Mouse (Mus musculus) myocyte (in vitro differentiated cells): ENCODE data around the gene Gm20503. TPM values are rescaled to one million over a fixed set of nuclear protein-coding genes. Genes with fewer than 3 reads are reported as not detected.

ENCODE experiments used
- H3K27me3 ChIP-seq: one replicate; pipeline ENCODE4 v1.6.1; 2011; ENCODE audit not compliant: control insufficient read depth, insufficient read depth, insufficient read length
- H3K36me3 ChIP-seq: one replicate; pipeline ENCODE4 v1.6.1; 2011; ENCODE audit not compliant: control insufficient read depth, insufficient read depth
- H3K4me2 ChIP-seq: one replicate; pipeline ENCODE4 v1.6.1; 2011; ENCODE audit warnings: low read depth, control low read depth
- H3K4me3 ChIP-seq: one replicate; pipeline ENCODE4 v1.5.1; 2011; ENCODE audit warnings: mild to moderate bottlenecking, control low read depth, moderate library complexity
- H3K79me2 ChIP-seq: one replicate; pipeline ENCODE4 v1.6.1; 2011; ENCODE audit not compliant: control insufficient read depth, insufficient read depth
- H3ac ChIP-seq: one replicate; pipeline ENCODE4 v1.6.1; 2011; ENCODE audit not compliant: control insufficient read depth, insufficient read length
- CEBPB ChIP-seq: IDR thresholded peaks from 2 replicates; pipeline ENCODE4 v1.6.1; 2011; ENCODE audit warnings: mild to moderate bottlenecking, moderate library complexity; ENCODE audit not compliant: poor library complexity, insufficient read depth, severe bottlenecking
- E2F4 ChIP-seq: IDR thresholded peaks from one replicate; pipeline ENCODE4 v1.6.1; 2011; ENCODE audit warnings: mild to moderate bottlenecking, control low read depth, moderate library complexity; ENCODE audit not compliant: insufficient read depth
- MAX ChIP-seq: IDR thresholded peaks from one replicate; pipeline ENCODE4 v1.6.1; 2011; ENCODE audit warnings: low read depth, mild to moderate bottlenecking, control low read depth
- MYOD1 ChIP-seq, 3 experiments: IDR thresholded peaks; one replicate each; pipeline ENCODE4 v1.6.1; 2011; ENCODE audit warnings: control low read depth in 2 of 3, low read depth in 2 of 3, mild to moderate bottlenecking in 2 of 3, moderate library complexity in 1 of 3; ENCODE audit not compliant: insufficient read length in 2 of 3, control insufficient read depth in 1 of 3
- MYOG ChIP-seq, 3 experiments: IDR thresholded peaks; one replicate each; pipeline ENCODE4 v1.6.1; 2011; ENCODE audit warnings: control low read depth in 2 of 3, low read depth in 2 of 3, mild to moderate bottlenecking in 2 of 3; ENCODE audit not compliant: insufficient read length in 2 of 3, control insufficient read depth in 1 of 3, insufficient read depth in 1 of 3
- POLR2A ChIP-seq: IDR thresholded peaks from one replicate; pipeline ENCODE4 v1.6.1; 2011; ENCODE audit warnings: low read depth, mild to moderate bottlenecking, control low read depth, moderate library complexity; ENCODE audit not compliant: insufficient read length
- POLR2AphosphoS2 ChIP-seq: IDR thresholded peaks from one replicate; pipeline ENCODE4 v1.6.1; 2011; ENCODE audit warnings: low read depth, control low read depth; ENCODE audit not compliant: insufficient read length
- REST ChIP-seq: IDR thresholded peaks from one replicate; pipeline ENCODE4 v1.6.1; 2011; ENCODE audit warnings: mild to moderate bottlenecking, control low read depth, moderate library complexity; ENCODE audit not compliant: insufficient read depth, insufficient read length
- SRF ChIP-seq: IDR thresholded peaks from one replicate; pipeline ENCODE4 v1.6.1; 2011; ENCODE audit warnings: low read depth; ENCODE audit not compliant: control insufficient read depth, insufficient read length
- TCF12 ChIP-seq: IDR thresholded peaks from one replicate; pipeline ENCODE4 v1.6.1; 2011; ENCODE audit warnings: mild to moderate bottlenecking, control low read depth; ENCODE audit not compliant: poor library complexity, insufficient read depth, severe bottlenecking
- TCF3 ChIP-seq: IDR thresholded peaks from one replicate; pipeline ENCODE4 v1.6.1; 2011; ENCODE audit warnings: low read depth, control low read depth; ENCODE audit not compliant: insufficient read length
- USF1 ChIP-seq: IDR thresholded peaks from one replicate; pipeline ENCODE4 v1.6.1; 2011; ENCODE audit warnings: low read depth, mild to moderate bottlenecking, control low read depth, moderate library complexity
- polyA plus RNA-seq: library from polyadenylated mRNA; unstranded; fragments of >200 nt; fragmentation: generic; extraction: Trizol; gene quantifications from one replicate; pipeline ENCODE4 v1.2.1, GENCODE M21; 2012; ENCODE audit warnings: missing spikeins

Gm20503 gene
- polyA plus RNA-seq, 1 experiment = 0.73 TPM

- peaks cover 75% of the 10 kb centered on the region for H3K79me2 ChIP-seq
- peak overlapping the region; percentile 72 for H3K4me2 ChIP-seq
- no peaks in the 10 kb centered on the region for H3K27me3 ChIP-seq
- no peaks in the 10 kb centered on the region for H3K36me3 ChIP-seq
- no peak overlapping the region for H3ac ChIP-seq
- no peak overlapping the region for H3K4me3 ChIP-seq
- TF ChIP-seq REST (no peak), POLR2AphosphoS2 (no peak), USF1 (no peak), MYOD1 (IDR thresholded peaks at IDR 0.05; ENCODE audit: control insufficient read depth in 1 of 3, insufficient read length in 2 of 3, low read depth in 2 of 3) (no peak), CEBPB (no peak), POLR2A (no peak), TCF12 (no peak), MYOG (IDR thresholded peaks at IDR 0.05; ENCODE audit: control insufficient read depth in 1 of 3, insufficient read depth in 1 of 3, insufficient read length in 2 of 3, low read depth in 2 of 3) (no peak), MAX (no peak)
These were observed 3.2 kb downstream of the Gm20503 start for GRCm38 (mm10) chr4:59006211-59006610.

DNA sequence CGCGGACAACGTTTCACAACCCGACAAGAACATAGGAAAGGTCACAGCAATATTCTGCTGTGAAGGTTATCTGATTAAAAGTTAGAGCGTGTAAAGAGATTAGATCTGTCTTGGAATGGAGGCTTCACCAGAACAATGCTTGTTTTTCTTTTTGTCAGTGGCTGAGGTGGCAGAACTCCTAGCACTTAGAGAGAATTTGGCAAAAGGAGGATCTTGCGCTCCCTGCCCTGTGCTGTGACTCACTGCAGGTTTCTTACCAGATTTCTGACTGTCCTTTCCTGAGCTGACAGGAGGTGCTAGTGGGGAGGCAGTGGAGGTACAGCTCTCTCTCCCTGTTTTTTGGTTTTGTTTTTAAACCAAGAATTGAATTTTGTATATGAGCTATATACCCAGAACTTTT lies 4.0 kb downstream of the Gm20503 start:
- no peak for TF ChIP-seq SRF
- H3K27me3 ChIP-seq = no peaks in the 10 kb centered on the region
- H3K36me3 ChIP-seq = no peaks in the 10 kb centered on the region
- no peak overlapping the region for H3ac ChIP-seq
- no peak overlapping the region for H3K4me3 ChIP-seq
- H3K4me2 ChIP-seq = peak overlapping the region; percentile 72
- H3K79me2 ChIP-seq = peaks cover 83% of the 10 kb centered on the region

GRCm38 (mm10) chr4:59007974-59008373 lies 5.0 kb downstream of the Gm20503 start:
- Histone ChIP-seq H3K79me2 (peaks cover 92% of the 10 kb centered on the region), H3K36me3 (no peaks in the 10 kb centered on the region), H3K27me3 (no peaks in the 10 kb centered on the region), H3ac (no peak overlapping the region), H3K4me2 (no peak overlapping the region), H3K4me3 (no peak overlapping the region)
- no peak for TF ChIP-seq CEBPB

- H3K4me2 ChIP-seq = no peak overlapping the region
- H3ac ChIP-seq = no peak overlapping the region
- TF ChIP-seq REST (no peak), TCF12 (no peak), MYOD1 (IDR thresholded peaks at IDR 0.05; ENCODE audit: control insufficient read depth in 1 of 3, insufficient read length in 2 of 3, low read depth in 2 of 3) (no peak), MAX (no peak)
- H3K79me2 ChIP-seq = peaks cover 88% of the 10 kb centered on the region
- H3K4me3 ChIP-seq = no peak overlapping the region
- H3K36me3 ChIP-seq = peaks cover 3% of the 10 kb centered on the region
- no peaks in the 10 kb centered on the region for H3K27me3 ChIP-seq
These were observed 6.2 kb downstream of the Gm20503 start for GRCm38 (mm10) chr4:59009186-59009585.

- Histone ChIP-seq H3K4me2 (no peak overlapping the region), H3K36me3 (peaks cover 3% of the 10 kb centered on the region), H3K27me3 (no peaks in the 10 kb centered on the region), H3ac (no peak overlapping the region), H3K79me2 (peaks cover 84% of the 10 kb centered on the region), H3K4me3 (no peak overlapping the region)
- TF ChIP-seq USF1 = no peak
- TF ChIP-seq POLR2A = no peak
- TF ChIP-seq REST = no peak
- TF ChIP-seq SRF = no peak
- TF ChIP-seq MYOD1 (IDR thresholded peaks at IDR 0.05; ENCODE audit: control insufficient read depth in 1 of 3, insufficient read length in 2 of 3, low read depth in 2 of 3) = no peak
- no peak for TF ChIP-seq TCF3
- no peak for TF ChIP-seq E2F4
- TF ChIP-seq POLR2AphosphoS2 = no peak
- no peak for TF ChIP-seq MAX
- no peak for TF ChIP-seq MYOG (IDR thresholded peaks at IDR 0.05; ENCODE audit: control insufficient read depth in 1 of 3, insufficient read depth in 1 of 3, insufficient read length in 2 of 3, low read depth in 2 of 3)
- no peak for TF ChIP-seq TCF12
- TF ChIP-seq CEBPB = no peak
These were observed 6.7 kb downstream of the Gm20503 start for GRCm38 (mm10) chr4:59009696-59010095.

DNA sequence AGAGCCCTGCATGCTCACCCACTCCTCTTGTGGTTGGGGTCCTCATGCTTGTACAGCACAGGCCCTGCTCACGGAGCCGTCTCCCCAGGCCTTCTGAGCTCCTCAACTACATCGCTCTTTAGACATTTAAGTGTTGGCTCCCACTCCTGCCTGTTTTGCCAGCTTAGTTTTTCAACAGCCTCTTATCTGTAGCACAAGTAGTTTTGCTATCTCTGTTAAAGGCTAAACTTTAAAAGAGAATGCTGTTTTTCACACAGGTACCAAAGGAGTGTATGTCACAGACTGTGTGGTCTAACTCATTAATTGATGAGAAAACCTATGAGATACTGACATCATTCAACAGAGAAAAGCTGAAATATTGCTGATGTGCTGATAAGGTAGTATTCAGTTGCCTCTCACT lies 8.4 kb downstream of the Gm20503 start:
- TF ChIP-seq POLR2AphosphoS2 (no peak), POLR2A (no peak), CEBPB (no peak), MYOD1 (IDR thresholded peaks at IDR 0.05; ENCODE audit: control insufficient read depth in 1 of 3, insufficient read length in 2 of 3, low read depth in 2 of 3) (no peak), REST (no peak), MYOG (IDR thresholded peaks at IDR 0.05; ENCODE audit: control insufficient read depth in 1 of 3, insufficient read depth in 1 of 3, insufficient read length in 2 of 3, low read depth in 2 of 3) (no peak), TCF3 (no peak), USF1 (no peak), E2F4 (no peak), MAX (no peak), SRF (no peak), TCF12 (no peak)
- Histone ChIP-seq H3ac (no peak overlapping the region), H3K36me3 (peaks cover 3% of the 10 kb centered on the region), H3K79me2 (peaks cover 81% of the 10 kb centered on the region), H3K4me2 (no peak overlapping the region), H3K4me3 (no peak overlapping the region), H3K27me3 (no peaks in the 10 kb centered on the region)
